Mouse (Mus musculus) T-helper 17 cell (primary cell): ENCODE results near the gene Shb.
"Not testable (repeated sequence)": the region's sequence is repeated elsewhere in the genome, so short reads cannot be mapped to it uniquely, and the experiment has no call there.

ENCODE experiments used
- in situ Hi-C, 2 experiments: fragments of 300-600 bp; cut with MboI, MseI; formaldehyde crosslinking; loops; 1 replicate in 1 of 2; 2 replicates in 1 of 2; pipeline ENCODE4 v1.15.1; 2025; ENCODE audit warnings: high pct_unique_total_duplicates in 2 of 2

Shb gene

DNA sequence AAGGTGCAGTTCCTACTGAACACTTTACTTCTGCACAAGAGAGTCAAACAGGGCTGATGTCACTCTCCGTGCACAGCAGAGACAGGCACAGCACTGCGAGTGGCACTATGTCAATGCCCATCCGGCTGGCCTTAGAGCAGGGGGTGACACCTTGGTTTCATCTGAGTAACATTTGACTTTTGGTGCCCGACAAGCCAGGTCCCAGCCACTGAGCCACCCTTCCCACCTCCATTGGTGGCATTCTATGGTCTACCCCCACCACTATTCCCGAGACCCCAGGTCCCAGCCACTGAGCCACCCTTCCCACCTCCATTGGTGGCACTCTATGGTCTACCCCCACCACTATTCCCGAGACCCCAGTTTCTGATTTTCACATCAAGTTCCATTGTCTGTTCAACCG is 128.2 kb downstream of the Shb start:
- in situ Hi-C loops = loop anchor here in 1 of 2 experiments (10.0 kb wide), 1 partner anchor 741 kb away; no protein-coding TSS in a partner anchor

DNA sequence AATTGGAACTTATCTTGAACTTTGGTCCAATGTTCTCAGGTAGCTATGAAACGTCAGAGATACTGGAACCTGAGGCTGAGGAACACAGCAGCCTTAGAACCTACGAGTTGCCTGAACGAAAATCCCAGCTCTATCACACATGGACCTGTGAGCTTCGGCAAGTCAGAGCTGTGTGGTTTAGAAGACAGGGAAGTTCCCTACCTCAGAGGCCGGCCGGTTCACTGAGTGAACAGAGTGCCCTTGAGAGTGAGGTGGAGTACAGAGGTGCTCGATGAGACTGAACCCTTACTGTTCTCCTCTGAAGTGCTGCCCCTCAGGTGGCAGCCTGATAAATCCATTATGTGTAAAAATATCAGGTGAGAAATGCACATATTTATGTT is 128.8 kb downstream of the Shb start:
- in situ Hi-C loops = loop anchor here in 1 of 2 experiments (10.0 kb wide), 1 partner anchor 741 kb away; no protein-coding TSS in a partner anchor

DNA sequence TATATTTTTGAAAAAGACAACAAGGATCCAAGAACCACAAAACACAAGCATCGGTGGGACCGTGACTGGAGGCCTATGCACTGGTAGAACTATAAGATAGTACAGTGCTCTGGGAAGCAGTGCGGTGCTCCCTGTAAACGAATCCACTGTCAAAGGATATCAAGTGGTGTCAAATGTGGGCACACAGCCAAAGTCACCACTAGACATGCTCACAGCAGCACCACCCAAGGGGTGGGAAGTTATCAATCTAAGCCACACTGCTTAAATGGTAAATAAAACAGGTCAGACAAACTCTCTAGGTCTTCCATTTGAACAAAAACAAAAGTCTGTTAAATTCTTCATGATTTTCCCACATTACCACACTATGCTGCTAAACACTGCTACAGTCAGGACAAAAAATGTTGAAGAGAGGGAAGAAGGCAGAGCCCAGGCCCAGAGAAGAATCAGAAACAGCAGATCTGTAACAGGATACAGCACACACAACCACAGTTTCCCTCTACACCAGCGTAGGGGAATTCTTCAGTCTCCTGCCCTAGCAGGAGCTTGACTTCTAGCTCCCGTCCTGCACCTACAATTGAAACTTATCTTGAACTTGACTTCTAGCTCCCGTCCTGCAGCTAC is 129.3 kb downstream of the Shb start:
- in situ Hi-C loops = loop anchor here in 1 of 2 experiments (10.0 kb wide), 1 partner anchor 742 kb away; no protein-coding TSS in a partner anchor

DNA sequence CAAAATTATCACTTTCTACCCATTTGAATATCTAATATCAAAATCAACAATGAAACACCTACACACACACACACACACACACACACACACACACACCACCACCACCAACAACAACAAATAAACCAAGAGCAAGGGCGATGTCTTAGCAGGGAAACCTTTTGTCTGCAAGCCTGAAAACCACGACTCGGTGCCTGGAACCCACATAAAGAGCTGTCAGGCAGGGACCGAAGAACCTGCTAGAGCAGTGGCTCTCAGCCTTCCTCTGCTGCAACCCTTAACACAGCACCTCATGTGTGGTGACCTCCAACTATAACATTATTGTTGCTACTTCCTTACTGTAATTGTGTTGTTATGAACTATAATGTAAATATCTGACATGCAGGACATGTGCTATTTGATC is 130.0 kb downstream of the Shb start:
- in situ Hi-C loops = loop anchor here in 1 of 2 experiments (10.0 kb wide), 1 partner anchor 743 kb away; no protein-coding TSS in a partner anchor

DNA sequence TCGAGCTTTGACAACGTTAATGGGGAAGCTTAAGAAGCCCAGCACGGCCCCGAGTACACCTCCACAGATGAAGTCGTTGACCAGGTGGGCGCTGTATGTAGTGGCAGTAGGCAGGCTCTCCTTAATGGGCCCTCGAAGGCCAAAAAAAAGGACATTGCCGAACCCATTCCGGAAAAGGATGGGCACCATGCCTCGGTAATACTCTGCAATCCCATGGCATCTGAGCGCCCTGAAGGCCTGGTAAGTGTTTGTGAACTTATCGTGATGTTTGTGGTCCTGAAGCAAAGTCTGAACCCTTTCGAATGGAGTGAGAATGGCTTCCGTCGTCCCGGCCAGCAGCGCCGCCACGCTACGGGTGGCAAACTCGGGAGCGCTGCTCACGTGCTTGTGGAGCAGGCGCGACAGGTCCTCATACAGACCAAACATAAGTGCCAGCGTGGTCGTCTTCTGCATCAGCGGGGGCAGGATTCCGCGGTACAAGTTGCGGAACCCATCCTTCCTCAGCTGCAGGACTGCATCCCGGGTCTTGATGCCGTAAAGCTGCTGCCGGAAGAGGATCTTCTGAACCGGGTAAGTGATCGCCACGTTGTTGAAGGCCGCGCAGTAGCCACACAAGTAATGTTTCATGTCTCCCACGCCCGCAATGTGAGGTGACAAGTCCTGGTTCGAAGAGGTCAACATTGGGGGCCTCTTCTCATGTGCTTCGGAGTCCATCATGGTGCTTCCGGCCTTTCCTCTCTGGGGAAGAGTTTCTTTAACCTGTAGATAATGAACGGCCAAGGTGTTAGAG is 132.7 kb downstream of the Shb start:
- in situ Hi-C loops = loop anchor here in 1 of 2 experiments (10.0 kb wide), 1 partner anchor 745 kb away; no protein-coding TSS in a partner anchor

GRCm38 (mm10) chr4:45398315-45398714 is 134.0 kb downstream of the Shb start:
- in situ Hi-C loops = not testable (repeated sequence)

DNA sequence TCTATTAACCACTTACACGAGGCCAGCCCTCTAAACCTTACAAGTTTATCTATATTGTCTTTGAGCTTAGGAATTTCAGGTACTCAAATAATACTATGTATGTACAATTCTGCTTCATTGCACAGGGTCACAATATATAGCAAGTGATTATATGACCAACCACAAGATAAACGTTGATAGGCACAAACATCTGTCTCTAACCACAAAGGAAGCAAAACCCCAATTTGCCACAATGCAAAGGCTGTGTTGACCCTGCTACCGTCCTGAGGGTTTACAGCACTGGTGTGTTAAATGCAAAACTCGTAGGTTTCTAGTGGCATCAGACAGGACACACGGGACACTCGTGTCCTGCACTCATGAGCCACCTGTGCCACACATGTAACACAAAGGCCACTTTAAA is 136.1 kb downstream of the Shb start:
- in situ Hi-C loops = not testable (repeated sequence)

GRCm38 (mm10) chr4:45393658-45394057 is 138.6 kb downstream of the Shb start:
- in situ Hi-C loops = no loop called here

GRCm38 (mm10) chr4:45392994-45393393 is 139.3 kb downstream of the Shb start:
- in situ Hi-C loops = no loop called here

DNA sequence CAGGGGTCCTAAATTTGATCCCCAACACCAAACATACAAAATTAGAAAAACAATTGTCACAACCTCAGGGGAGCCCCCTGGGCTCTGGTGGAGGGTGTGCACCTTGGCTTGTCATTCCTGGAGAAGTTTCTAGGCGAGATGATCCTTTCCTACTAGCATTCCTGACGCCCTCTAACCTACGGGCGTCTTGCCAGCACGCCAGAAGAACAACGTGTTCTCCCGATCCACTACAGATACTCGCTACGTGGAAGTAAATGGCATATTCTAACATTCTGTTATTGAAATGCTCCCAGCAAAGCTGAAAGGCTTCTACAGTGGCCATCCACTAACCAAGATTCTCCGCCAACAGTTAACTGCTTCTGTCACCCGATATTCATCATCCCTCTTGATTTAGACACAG is 139.7 kb downstream of the Shb start:
- in situ Hi-C loops = no loop called here

DNA sequence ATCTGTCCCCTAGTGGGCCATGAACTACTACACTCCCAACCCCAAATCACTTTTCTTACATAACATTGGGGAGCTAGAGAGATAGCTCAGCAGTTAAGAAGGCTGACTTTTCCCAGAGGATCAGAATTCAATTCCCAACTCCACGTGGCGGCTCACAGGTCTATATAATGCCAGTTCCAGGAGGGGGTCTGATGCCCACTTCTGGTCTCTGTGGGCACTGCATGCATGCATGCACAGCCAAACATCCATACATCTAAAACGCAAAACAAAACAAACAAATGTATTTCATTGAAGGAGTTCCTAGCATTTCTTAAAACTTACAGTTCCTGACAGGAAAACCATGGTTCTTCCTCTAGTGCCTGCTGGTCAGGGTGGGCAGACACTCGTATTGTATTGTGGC is 140.2 kb downstream of the Shb start:
- in situ Hi-C loops = no loop called here

- in situ Hi-C loops = not testable (repeated sequence)
Observed at GRCm38 (mm10) chr4:45387296-45387695, 145.0 kb downstream of the Shb start.

DNA sequence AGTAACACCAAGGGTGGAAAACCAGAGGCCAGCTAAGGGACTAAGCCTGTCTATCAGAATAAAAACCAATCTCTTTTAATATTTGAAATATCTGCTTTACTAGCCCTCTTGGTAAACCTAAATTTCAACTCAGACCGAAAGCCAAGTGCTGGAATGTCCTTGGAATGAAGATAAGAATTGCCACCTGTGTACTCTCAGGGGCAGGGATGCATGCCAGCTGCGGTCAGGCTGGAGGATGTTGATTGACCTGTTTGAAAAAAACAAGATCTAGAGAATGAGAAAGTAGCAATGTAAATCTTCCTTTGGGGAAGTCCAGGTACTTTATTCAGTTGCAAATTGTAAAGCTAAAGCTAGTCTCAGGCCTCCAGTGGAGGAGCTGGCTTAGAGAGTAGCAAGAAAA is 150.1 kb downstream of the Shb start:
- in situ Hi-C loops = not testable (repeated sequence)

DNA sequence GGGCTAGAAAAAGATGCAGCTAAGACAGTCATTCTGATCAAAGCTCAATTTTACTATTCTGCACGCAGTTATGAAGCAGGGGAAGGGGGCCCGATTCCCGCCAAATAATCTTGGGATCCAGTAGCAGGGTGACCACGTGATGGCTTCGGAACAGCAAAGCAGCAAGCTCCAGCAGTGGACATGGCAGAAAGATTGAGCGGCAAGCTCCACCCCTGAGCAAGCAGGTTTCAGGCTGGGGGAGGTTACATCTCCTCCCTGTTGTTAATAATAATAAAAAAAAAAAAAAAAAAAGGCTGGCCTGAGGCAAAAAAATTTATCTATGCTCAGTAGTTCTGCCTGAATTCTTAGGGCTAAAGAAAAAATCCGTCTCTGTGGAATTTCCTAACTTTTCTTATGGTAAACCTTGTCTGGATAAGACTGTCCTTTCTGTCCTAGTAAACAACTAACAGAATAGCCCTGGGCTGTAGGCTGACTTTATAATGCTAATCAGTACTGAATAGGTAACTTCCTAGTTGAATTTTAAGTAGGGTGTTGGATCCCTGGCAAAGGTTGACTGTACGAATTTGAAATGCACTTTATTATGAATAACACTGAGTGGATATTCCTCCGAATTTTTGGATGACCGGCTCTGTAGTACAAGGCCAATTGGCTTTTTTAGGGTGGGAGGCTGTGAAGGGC is 151.2 kb downstream of the Shb start:
- in situ Hi-C loops = not testable (repeated sequence)

GRCm38 (mm10) chr4:45376573-45376972 is 155.7 kb downstream of the Shb start:
- in situ Hi-C loops = no loop called here

- in situ Hi-C loops = loop anchor here in 1 of 2 experiments (25.0 kb wide), 1 partner anchor 787 kb away; no protein-coding TSS in a partner anchor
Observed at GRCm38 (mm10) chr4:45374879-45375278, 157.4 kb downstream of the Shb start.
